Mouse (Mus musculus): ENCODE results near the gene Clnk.

- no peak for TF ChIP-seq CTCF (IDR thresholded peaks at IDR 0.05; ENCODE audit: borderline replicate concordance, control insufficient read depth, extremely low read depth, insufficient read depth, low read length, poor library complexity)
- no peak for TF ChIP-seq POLR2A (IDR thresholded peaks at IDR 0.05; ENCODE audit: control insufficient read depth, extremely low read depth, insufficient read depth, low read length, poor library complexity)
Measured at GRCm38 (mm10) chr5:38780631-38781030, 96.0 kb downstream of the Clnk start.
